Mouse (Mus musculus) brain, embryonic 14.5 days (tissue): ENCODE measurements around the gene Slc38a6.

ENCODE experiments used
- CTCF ChIP-seq: fragments of 200-500 bp; IDR thresholded peaks from 2 replicates; pipeline ENCODE4 v1.5.1; 2012; ENCODE audit warnings: inconsistent platforms, mild to moderate bottlenecking, moderate library complexity, borderline replicate concordance; ENCODE audit not compliant: insufficient read depth, insufficient read length; ENCODE audit errors: extremely low read depth
- POLR2A ChIP-seq: fragments of 200-500 bp; IDR thresholded peaks from 2 replicates; pipeline ENCODE4 v1.6.1; 2012; ENCODE audit warnings: mild to moderate bottlenecking, inconsistent platforms, borderline replicate concordance; ENCODE audit not compliant: poor library complexity, insufficient read depth, insufficient read length, severe bottlenecking; ENCODE audit errors: extremely low read depth

DNA sequence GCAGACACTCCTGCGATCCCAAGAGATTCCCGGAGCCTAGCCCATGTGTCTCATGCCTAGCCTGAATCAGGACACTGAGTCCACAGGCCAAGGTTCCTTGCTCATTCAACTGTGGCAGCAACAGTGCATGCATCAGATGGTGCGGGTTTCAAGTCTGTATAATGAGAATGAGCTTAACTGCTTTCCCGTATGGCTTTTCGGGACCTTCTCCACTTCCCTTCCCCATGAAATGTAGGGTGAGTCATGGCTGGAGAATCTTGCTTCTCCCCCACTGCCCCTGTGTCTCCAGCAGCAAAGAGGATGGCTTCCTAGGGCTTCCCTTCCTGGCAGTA lies 96.6 kb downstream of the Slc38a6 start:
- TF ChIP-seq CTCF (no peak), POLR2A (no peak)
